Comparison of ENCODE assay signal across 8 mouse cellular contexts in genomic region chr14:120388818-120389691, GRCm38 (mm10).
DNase-seq lines count a peak whose midpoint lies in the region; ATAC-seq lines count a peak whose summit lies in the region.

No protein-coding gene starts in this region.

- H3K4me2 ChIP-seq in heart, embryonic 12.5 days: peak overlapping the region; percentile 68
- peak overlapping the region; percentile 64 for H3K4me2 ChIP-seq in forebrain, embryonic 16.5 days (ENCODE audit: low read length)
- peak overlapping the region; percentile 52 for H3K4me2 ChIP-seq in limb, embryonic 13.5 days (replicated peaks)
- peak overlapping the region; percentile 62 for H3K4me2 ChIP-seq in neural tube, embryonic 14.5 days (ENCODE audit: low read depth, low read length)

- peaks cover 41% of the 10 kb centered on the region for H3K4me1 ChIP-seq in heart, embryonic 12.5 days (replicated peaks)
- peaks cover 11% of the 10 kb centered on the region; the same call in 1 of the 2 replicates for H3K4me1 ChIP-seq in forebrain, embryonic 16.5 days (replicated peaks; ENCODE audit: control insufficient read depth, insufficient read depth, low read length)
- peaks cover 26% of the 10 kb centered on the region for H3K4me1 ChIP-seq in limb, embryonic 13.5 days
- peaks cover 8% of the 10 kb centered on the region; the same call in 1 of the 2 replicates for H3K4me1 ChIP-seq in neural tube, embryonic 14.5 days (ENCODE audit: control insufficient read depth, insufficient read depth, low read length)

- H3K36me3 ChIP-seq in heart, embryonic 12.5 days: peaks cover 34% of the 10 kb centered on the region
- H3K36me3 ChIP-seq in forebrain, embryonic 16.5 days (ENCODE audit: control insufficient read depth, insufficient read depth): no peaks in the 10 kb centered on the region
- peaks cover 49% of the 10 kb centered on the region for H3K36me3 ChIP-seq in limb, embryonic 13.5 days
- no peaks in the 10 kb centered on the region for H3K36me3 ChIP-seq in neural tube, embryonic 14.5 days (ENCODE audit: control insufficient read depth, insufficient read depth, low read length)

- peak overlapping the region; percentile 35 for H3K4me3 ChIP-seq in heart, embryonic 12.5 days
- H3K4me3 ChIP-seq in forebrain, embryonic 16.5 days (replicated peaks; ENCODE audit: low read length): peak overlapping the region; percentile 46
- peak overlapping the region; percentile 22 for H3K4me3 ChIP-seq in limb, embryonic 13.5 days
- H3K4me3 ChIP-seq in neural tube, embryonic 14.5 days (ENCODE audit: low read depth, low read length): peak overlapping the region; percentile 32

- no peak for DNase-seq in heart, postnatal 36 days
- DNase-seq in cerebellum, adult 11 months: peak; percentile 47
- no peak for DNase-seq in layer of hippocampus, adult 8-10 months (ENCODE audit: low spot score in 2 of 2)

- intact Hi-C loops in heart, postnatal 36 days (cut with DNase I): no loop called here

- peak overlapping the region; percentile 63 for H3K9ac ChIP-seq in heart, embryonic 12.5 days
- H3K9ac ChIP-seq in forebrain, embryonic 16.5 days (replicated peaks; ENCODE audit: low read depth, low read length): peak overlapping the region; percentile 74
- peak overlapping the region; percentile 61; the same call in 1 of the 2 replicates for H3K9ac ChIP-seq in limb, embryonic 13.5 days
- H3K9ac ChIP-seq in neural tube, embryonic 14.5 days (replicated peaks; ENCODE audit: low read depth, low read length): peak overlapping the region; percentile 68

- peaks cover 7% of the 10 kb centered on the region for H3K9me3 ChIP-seq in heart, embryonic 12.5 days (replicated peaks)
- H3K9me3 ChIP-seq in forebrain, embryonic 16.5 days (ENCODE audit: control insufficient read depth, low read length): no peaks in the 10 kb centered on the region
- no peaks in the 10 kb centered on the region for H3K9me3 ChIP-seq in limb, embryonic 13.5 days
- H3K9me3 ChIP-seq in neural tube, embryonic 14.5 days (ENCODE audit: control insufficient read depth, low read length): no peaks in the 10 kb centered on the region

- 0 out of 2 replicates have a peak, but pooled peaks have one; percentile 16 for ATAC-seq in heart, embryonic 12.5 days (ENCODE audit: insufficient number of reproducible peaks, low FRiP score)
- peak; percentile 81 for ATAC-seq in forebrain, embryonic 16.5 days
- ATAC-seq in limb, embryonic 13.5 days (ENCODE audit: low FRiP score, low read depth): peak; percentile 45; the same call in 1 of the 2 replicates
- ATAC-seq in neural tube, embryonic 14.5 days (ENCODE audit: low read depth): peak; percentile 87
- ATAC-seq in activated CD4-positive, CD25-positive, alpha-beta regulatory T cell, adult 4 months: no peak

- WGBS in heart, embryonic 12.5 days: 7% methylated on average over 38 of the region's 38 CpGs
- WGBS in forebrain, embryonic 16.5 days: 1% methylated on average over 36 of the region's 38 CpGs
- WGBS in limb, embryonic 13.5 days: 14% methylated on average over 36 of the region's 38 CpGs
- WGBS in neural tube, embryonic 14.5 days: 9% methylated on average over 33 of the region's 38 CpGs

- no peaks in the 10 kb centered on the region for H3K27me3 ChIP-seq in heart, embryonic 12.5 days (replicated peaks)
- H3K27me3 ChIP-seq in forebrain, embryonic 16.5 days (replicated peaks; ENCODE audit: control insufficient read depth, insufficient read depth, low read length): no peaks in the 10 kb centered on the region
- H3K27me3 ChIP-seq in limb, embryonic 13.5 days: no peaks in the 10 kb centered on the region
- H3K27me3 ChIP-seq in neural tube, embryonic 14.5 days (ENCODE audit: control insufficient read depth, insufficient read depth, low read length): no peaks in the 10 kb centered on the region

- peak overlapping the region; percentile 59; the same call in 1 of the 2 replicates for H3K27ac ChIP-seq in heart, embryonic 12.5 days (ENCODE audit: poor library complexity, severe bottlenecking)
- peak overlapping the region; percentile 61 for H3K27ac ChIP-seq in forebrain, embryonic 16.5 days (ENCODE audit: low read length)
- H3K27ac ChIP-seq in limb, embryonic 13.5 days: peak overlapping the region; percentile 53; the same call in 1 of the 2 replicates
- peak overlapping the region; percentile 45 for H3K27ac ChIP-seq in neural tube, embryonic 14.5 days (ENCODE audit: low read depth, low read length)
